Mouse (Mus musculus): Measurements from ENCODE around the gene H2-M10.5. TPM values are rescaled to one million over a fixed set of nuclear protein-coding genes. Genes with fewer than 3 reads are reported as not detected.
"Not testable (repeated sequence)": the region's sequence is repeated elsewhere in the genome, so short reads cannot be mapped to it uniquely, and the experiment has no call there.

The H2-M10.5 gene
- not detected in 2 replicates for polyA plus RNA-seq (2015; fragmentation: Nextera tagmentation; extraction: Ambion mirVana)

DNA sequence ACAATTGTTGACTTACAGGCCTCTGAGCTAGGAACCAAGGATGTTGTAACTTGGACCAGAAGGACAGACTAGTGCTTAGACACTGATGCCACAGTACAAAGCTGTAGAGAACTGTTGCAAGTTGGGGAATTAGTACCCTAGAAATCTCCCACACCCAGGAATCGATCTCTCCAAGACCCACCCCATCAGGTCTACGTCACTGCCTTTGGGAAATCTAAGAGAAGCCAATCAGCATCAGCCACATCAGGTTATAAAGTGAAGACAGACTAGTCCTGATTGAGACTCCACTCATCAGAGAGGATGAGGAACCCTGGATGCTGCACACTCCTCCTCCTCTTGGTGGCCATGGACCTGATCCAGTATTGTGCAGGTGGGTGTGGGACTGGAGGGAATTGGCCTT lies at the start of gene H2-M10.5:
Gene H2-M10.5, plus strand, starts transcription at position 301 of the 400 bp plus-strand sequence.
- WGBS, result 84% methylated on average over 2 of the region's 2 CpGs
- not testable (repeated sequence) for H3K4me1 ChIP-seq (replicated peaks; ENCODE audit: control insufficient read depth, insufficient read depth, low read length); H3K4me2 ChIP-seq (replicated peaks; ENCODE audit: low read depth); H3K9ac ChIP-seq (ENCODE audit: low read depth, low read length); H3K9me3 ChIP-seq (ENCODE audit: control insufficient read depth); H3K36me3 ChIP-seq (ENCODE audit: control insufficient read depth, insufficient read depth); H3K4me3 ChIP-seq (ENCODE audit: low read depth, low read length); H3K27me3 ChIP-seq (replicated peaks; ENCODE audit: control insufficient read depth, insufficient read depth, low read length); ATAC-seq; H3K27ac ChIP-seq (ENCODE audit: low read depth, low read length)

DNA sequence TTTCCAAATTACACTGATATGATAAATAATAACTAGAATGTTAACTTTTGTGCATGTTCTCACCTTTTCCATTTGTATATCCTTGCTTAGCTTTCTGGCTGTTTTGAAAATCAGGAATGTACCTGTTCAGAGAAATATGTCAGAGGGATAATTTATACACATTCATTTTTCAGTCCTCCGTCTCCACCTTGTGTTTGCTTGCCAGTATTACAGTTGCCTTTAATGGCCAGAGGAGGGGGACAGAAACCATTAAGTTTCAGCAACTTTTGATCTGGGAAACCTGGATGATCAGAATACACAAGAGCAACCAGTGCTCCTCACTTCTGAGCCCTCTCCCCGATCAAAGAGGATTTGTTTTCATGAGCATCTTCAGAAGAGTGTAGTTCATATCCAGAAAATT lies 46.7 kb upstream of the H2-M10.5 start:
- ATAC-seq, result no peak
- 20% methylated on average over 2 of the region's 2 CpGs for whole genome bisulfite sequencing
- Histone ChIP-seq H3K4me3 (ENCODE audit: low read depth, low read length) (no peak overlapping the region), H3K9me3 (ENCODE audit: control insufficient read depth) (no peaks in the 10 kb centered on the region), H3K36me3 (ENCODE audit: control insufficient read depth, insufficient read depth) (no peaks in the 10 kb centered on the region), H3K27me3 (replicated peaks; ENCODE audit: control insufficient read depth, insufficient read depth, low read length) (no peaks in the 10 kb centered on the region), H3K4me1 (replicated peaks; ENCODE audit: control insufficient read depth, insufficient read depth, low read length) (no peaks in the 10 kb centered on the region), H3K4me2 (replicated peaks; ENCODE audit: low read depth) (no peak overlapping the region), H3K27ac (ENCODE audit: low read depth, low read length) (no peak overlapping the region), H3K9ac (ENCODE audit: low read depth, low read length) (no peak overlapping the region)
- TF ChIP-seq CTCF (IDR thresholded peaks at IDR 0.05; ENCODE audit: low read depth), result peak; percentile 76

DNA sequence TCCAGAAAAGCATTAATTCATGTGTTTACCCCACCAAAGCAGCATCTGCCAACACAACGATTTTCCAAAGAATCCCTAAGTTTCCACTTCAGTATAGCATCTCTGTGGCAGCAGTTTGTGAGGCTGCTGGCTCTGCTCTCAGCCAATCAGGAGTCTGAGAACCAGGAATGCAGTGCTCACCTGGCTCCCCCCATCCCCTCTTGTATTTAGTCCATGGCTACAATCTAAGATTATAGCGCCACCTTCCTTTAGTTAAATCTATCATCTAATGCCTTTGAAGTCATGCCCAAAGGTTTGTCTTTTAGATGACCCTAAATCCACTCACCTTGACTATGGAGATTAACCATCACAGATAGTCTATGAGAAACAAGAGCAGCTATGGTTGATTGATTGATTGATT lies 8.9 kb upstream of the H2-M10.5 start:
- H3K36me3 ChIP-seq (ENCODE audit: control insufficient read depth, insufficient read depth), result no peaks in the 10 kb centered on the region
- no peak for ATAC-seq
- 56% methylated on average over 2 of the region's 2 CpGs for WGBS
- no peaks in the 10 kb centered on the region for H3K27me3 ChIP-seq (replicated peaks; ENCODE audit: control insufficient read depth, insufficient read depth, low read length)
- no peaks in the 10 kb centered on the region for H3K9me3 ChIP-seq (ENCODE audit: control insufficient read depth)
- H3K4me1 ChIP-seq (replicated peaks; ENCODE audit: control insufficient read depth, insufficient read depth, low read length), result no peaks in the 10 kb centered on the region
- H3K27ac ChIP-seq (ENCODE audit: low read depth, low read length), result no peak overlapping the region
- no peak for TF ChIP-seq CTCF (IDR thresholded peaks at IDR 0.05; ENCODE audit: low read depth)
- no peak overlapping the region for H3K4me3 ChIP-seq (ENCODE audit: low read depth, low read length)
- H3K4me2 ChIP-seq (replicated peaks; ENCODE audit: low read depth), result no peak overlapping the region
- no peak overlapping the region for H3K9ac ChIP-seq (ENCODE audit: low read depth, low read length)

DNA sequence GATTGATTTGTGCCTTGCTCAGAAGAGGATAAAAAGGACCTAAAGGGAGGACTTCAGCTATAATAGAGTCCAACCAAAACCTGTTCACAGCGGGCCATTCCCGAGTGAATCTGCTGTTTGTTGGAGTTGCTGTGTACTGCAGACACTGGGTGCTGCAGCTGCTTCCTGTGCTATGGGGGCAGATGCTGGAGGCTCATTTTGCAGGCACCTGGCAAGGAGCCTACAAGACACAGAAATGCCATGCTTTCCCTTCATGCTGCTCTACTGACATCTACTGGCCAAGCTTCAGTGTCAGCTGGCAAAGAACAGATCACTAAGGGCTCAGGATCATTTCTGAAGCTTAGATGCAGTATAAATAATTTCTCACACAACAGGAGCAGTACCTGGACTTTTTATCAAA lies 8.5 kb upstream of the H2-M10.5 start:
- not testable (repeated sequence) for H3K9ac ChIP-seq (ENCODE audit: low read depth, low read length); H3K27ac ChIP-seq (ENCODE audit: low read depth, low read length); H3K27me3 ChIP-seq (replicated peaks; ENCODE audit: control insufficient read depth, insufficient read depth, low read length); H3K9me3 ChIP-seq (ENCODE audit: control insufficient read depth); ATAC-seq; H3K36me3 ChIP-seq (ENCODE audit: control insufficient read depth, insufficient read depth); H3K4me2 ChIP-seq (replicated peaks; ENCODE audit: low read depth); H3K4me3 ChIP-seq (ENCODE audit: low read depth, low read length); H3K4me1 ChIP-seq (replicated peaks; ENCODE audit: control insufficient read depth, insufficient read depth, low read length)
- TF ChIP-seq CTCF (IDR thresholded peaks at IDR 0.05; ENCODE audit: low read depth), result peak; percentile 81
- 16% methylated on average over 2 of the region's 2 CpGs for WGBS

DNA sequence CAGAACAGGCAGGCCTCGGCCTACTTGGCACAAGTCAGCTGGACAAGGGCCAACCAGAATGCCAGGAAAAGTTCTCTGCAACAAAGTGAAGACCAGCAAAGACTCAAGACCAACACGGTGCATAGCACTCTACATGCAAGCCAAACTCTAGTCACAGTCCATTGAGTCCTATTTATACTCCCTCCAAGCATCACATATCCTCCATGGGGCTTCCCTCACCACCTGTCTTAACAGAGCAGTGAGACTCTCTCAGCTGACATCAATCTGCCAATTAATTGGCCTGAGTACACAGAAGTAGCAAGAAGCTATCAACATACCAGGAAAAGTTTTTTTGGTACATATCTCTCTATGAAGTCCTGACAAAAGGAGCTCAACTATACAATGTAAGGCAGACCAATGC lies 7.3 kb upstream of the H2-M10.5 start:
- H3K9ac ChIP-seq (ENCODE audit: low read depth, low read length); H3K27ac ChIP-seq (ENCODE audit: low read depth, low read length); ATAC-seq; H3K27me3 ChIP-seq (replicated peaks; ENCODE audit: control insufficient read depth, insufficient read depth, low read length); H3K4me3 ChIP-seq (ENCODE audit: low read depth, low read length); H3K9me3 ChIP-seq (ENCODE audit: control insufficient read depth); H3K36me3 ChIP-seq (ENCODE audit: control insufficient read depth, insufficient read depth); H3K4me1 ChIP-seq (replicated peaks; ENCODE audit: control insufficient read depth, insufficient read depth, low read length); H3K4me2 ChIP-seq (replicated peaks; ENCODE audit: low read depth): not testable (repeated sequence)
- WGBS, result 71% methylated on average over 2 of the region's 2 CpGs

DNA sequence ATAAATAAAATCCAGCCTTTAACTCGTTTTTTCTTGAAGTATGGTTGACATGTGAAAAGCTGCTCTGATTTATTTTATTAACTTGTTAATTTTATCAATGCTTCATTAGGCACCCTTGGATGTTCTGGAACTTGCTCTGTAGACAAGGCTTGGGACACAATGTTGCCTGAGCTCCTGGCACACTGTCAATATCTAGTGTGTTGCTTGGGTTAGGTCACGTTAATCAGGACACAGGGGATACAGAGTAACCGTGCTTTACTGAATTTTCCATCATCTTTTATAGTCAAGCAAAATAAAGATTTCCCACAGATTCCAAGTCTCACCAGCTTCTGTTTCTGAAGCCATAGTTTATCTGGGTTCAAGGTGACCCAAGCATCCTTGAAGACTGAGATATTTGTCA lies 8.8 kb downstream of the H2-M10.5 start:
- no peaks in the 10 kb centered on the region for H3K4me1 ChIP-seq (replicated peaks; ENCODE audit: control insufficient read depth, insufficient read depth, low read length)
- H3K36me3 ChIP-seq (ENCODE audit: control insufficient read depth, insufficient read depth), result no peaks in the 10 kb centered on the region
- no peak for ATAC-seq
- no peaks in the 10 kb centered on the region for H3K27me3 ChIP-seq (replicated peaks; ENCODE audit: control insufficient read depth, insufficient read depth, low read length)
- no peak overlapping the region for H3K27ac ChIP-seq (ENCODE audit: low read depth, low read length)
- H3K4me3 ChIP-seq (ENCODE audit: low read depth, low read length), result no peak overlapping the region
- TF ChIP-seq CTCF (IDR thresholded peaks at IDR 0.05; ENCODE audit: low read depth), result no peak
- 71% methylated on average over 3 of the region's 3 CpGs for WGBS
- no peak overlapping the region for H3K9ac ChIP-seq (ENCODE audit: low read depth, low read length)
- no peaks in the 10 kb centered on the region for H3K9me3 ChIP-seq (ENCODE audit: control insufficient read depth)
- H3K4me2 ChIP-seq (replicated peaks; ENCODE audit: low read depth), result no peak overlapping the region

DNA sequence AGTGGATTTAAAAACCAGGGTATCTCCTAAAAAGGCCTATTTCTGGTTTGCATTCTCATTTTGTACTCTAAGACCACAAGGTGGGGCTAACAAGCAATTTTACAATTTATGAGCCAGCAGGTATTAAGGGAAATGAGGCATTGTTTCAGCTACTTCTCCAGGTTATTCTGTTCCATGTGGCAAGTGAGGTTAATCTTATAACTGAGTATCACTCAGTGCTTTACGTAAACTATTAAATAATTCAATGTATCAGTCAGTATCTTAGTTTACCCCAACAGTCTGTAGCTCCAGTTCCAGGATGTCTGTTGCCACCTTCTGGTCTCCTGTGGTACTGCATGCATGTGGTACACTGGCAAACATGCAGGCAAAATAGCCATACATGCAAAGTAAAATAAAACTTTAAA lies 13.8 kb downstream of the H2-M10.5 start:
- not testable (repeated sequence) for H3K4me2 ChIP-seq (replicated peaks; ENCODE audit: low read depth); H3K9me3 ChIP-seq (ENCODE audit: control insufficient read depth); H3K27me3 ChIP-seq (replicated peaks; ENCODE audit: control insufficient read depth, insufficient read depth, low read length); H3K9ac ChIP-seq (ENCODE audit: low read depth, low read length); H3K4me3 ChIP-seq (ENCODE audit: low read depth, low read length); H3K4me1 ChIP-seq (replicated peaks; ENCODE audit: control insufficient read depth, insufficient read depth, low read length); ATAC-seq; H3K27ac ChIP-seq (ENCODE audit: low read depth, low read length); H3K36me3 ChIP-seq (ENCODE audit: control insufficient read depth, insufficient read depth)
- TF ChIP-seq CTCF (IDR thresholded peaks at IDR 0.05; ENCODE audit: low read depth), result peak; percentile 80
- WGBS, result 43% methylated on average over 1 of the region's 1 CpGs

Data from intestine, postnatal 0 days (tissue).